Mouse (Mus musculus): ENCODE data around the gene Tex13c2. TPM values are rescaled to one million over a fixed set of nuclear protein-coding genes. Genes with fewer than 3 reads are reported as not detected.
A peak's percentile ranks its signal among the peaks of the same experiment; 100 is the strongest.

Gene Tex13c2
- total and polyA plus RNA-seq, 2 experiments from 2014 or later = not detected

GRCm38 (mm10) chrX:42540030-42540755 lies 50.7 kb downstream of the Tex13c2 start:
- Histone ChIP-seq H3K9me3 (replicated peaks; ENCODE audit: control insufficient read depth, low read length) (no peaks in the 10 kb centered on the region), H3K4me1 (ENCODE audit: control insufficient read depth, insufficient read depth) (no peaks in the 10 kb centered on the region), H3K9ac (replicated peaks; ENCODE audit: low read depth, low read length) (no peak overlapping the region), H3K36me3 (replicated peaks; ENCODE audit: control insufficient read depth, insufficient read depth, low read length) (no peaks in the 10 kb centered on the region), H3K4me2 (ENCODE audit: low read depth, low read length) (peak overlapping the region; percentile 57), H3K27me3 (ENCODE audit: control insufficient read depth, insufficient read depth, low read length) (no peaks in the 10 kb centered on the region), H3K27ac (ENCODE audit: low read depth) (peak overlapping the region; percentile 53), H3K4me3 (ENCODE audit: low read depth, low read length) (peak overlapping the region; percentile 40)
- WGBS = 27% methylated on average over 3 of the region's 3 CpGs
- ATAC-seq (ENCODE audit: insufficient read depth, low read depth) = no peak
- TF ChIP-seq CTCF (IDR thresholded peaks at IDR 0.05; ENCODE audit: low read depth) = no peak
- no peak for TF ChIP-seq EP300 (IDR thresholded peaks at IDR 0.05; ENCODE audit: low read depth)
- DNase-seq (ENCODE audit: low spot score) = peak; percentile 11

GRCm38 (mm10) chrX:42540756-42541053 lies 51.2 kb downstream of the Tex13c2 start:
- Histone ChIP-seq H3K36me3 (replicated peaks; ENCODE audit: control insufficient read depth, insufficient read depth, low read length) (no peaks in the 10 kb centered on the region), H3K4me3 (ENCODE audit: low read depth, low read length) (peak overlapping the region; percentile 40), H3K4me2 (ENCODE audit: low read depth, low read length) (peak overlapping the region; percentile 57), H3K4me1 (ENCODE audit: control insufficient read depth, insufficient read depth) (no peaks in the 10 kb centered on the region), H3K27me3 (ENCODE audit: control insufficient read depth, insufficient read depth, low read length) (no peaks in the 10 kb centered on the region), H3K9me3 (replicated peaks; ENCODE audit: control insufficient read depth, low read length) (no peaks in the 10 kb centered on the region), H3K9ac (replicated peaks; ENCODE audit: low read depth, low read length) (no peak overlapping the region), H3K27ac (ENCODE audit: low read depth) (peak overlapping the region; percentile 53)
- 24% methylated on average over 5 of the region's 5 CpGs for WGBS
- DNase-seq (ENCODE audit: low spot score) = peak; percentile 63
- no peak for TF ChIP-seq EP300 (IDR thresholded peaks at IDR 0.05; ENCODE audit: low read depth)
- TF ChIP-seq CTCF (IDR thresholded peaks at IDR 0.05; ENCODE audit: low read depth) = peak; percentile 65
- ATAC-seq (ENCODE audit: insufficient read depth, low read depth) = no peak

Other genes starting within 250 kb of the Tex13c2 start
- 1.0 TPM in 1 of 2 replicates, not detected in the other for gene Sh2d1a, start 12.8 kb downstream of the Tex13c2 start, total RNA-seq (2014; rRNA removed; ENCODE audit: low replicate concordance)
- 0.22 and 0.30 TPM in 2 replicates for gene Sh2d1a, start 12.8 kb downstream of the Tex13c2 start, polyA plus RNA-seq (2015; fragmentation: Nextera tagmentation; extraction: Ambion mirVana)

Measured in heart, postnatal 0 days (tissue).